ENCODE assay signal across 25 mouse cellular contexts in genomic region chr1:155623192-155623591, GRCm38 (mm10).
"Had no signal": no experiment of that assay in that cellular context is flagged by ENCODE, and none has a peak within 500 bp of the region (broad histone marks: within the 10 kb centered on the region; RNA-seq: fewer than 3 reads in every experiment).

No protein-coding gene starts in this region.

- H3K4me2 ChIP-seq: heart, embryonic 12.5 days; hindbrain, embryonic 12.5 days; hindbrain, embryonic 14.5 days; intestine, embryonic 15.5 days; limb, embryonic 12.5 days; liver, embryonic 11.5 days; liver, embryonic 13.5 days; liver, embryonic 15.5 days had no signal

- H3K4me1 ChIP-seq: hindbrain, embryonic 10.5 days; hindbrain, embryonic 12.5 days; intestine, embryonic 15.5 days; limb, embryonic 10.5 days; limb, embryonic 12.5 days; liver, embryonic 13.5 days; liver, embryonic 15.5 days had no signal

- H3K27me3 ChIP-seq: heart, embryonic 12.5 days; hindbrain, embryonic 12.5 days; intestine, embryonic 15.5 days; limb, embryonic 12.5 days; liver, embryonic 13.5 days; liver, embryonic 15.5 days had no signal

- H3K9ac ChIP-seq: heart, embryonic 12.5 days; hindbrain, embryonic 12.5 days; hindbrain, embryonic 14.5 days; intestine, embryonic 15.5 days; limb, embryonic 12.5 days; liver, embryonic 13.5 days; liver, embryonic 15.5 days; liver, postnatal 0 days had no signal

- ATAC-seq: forebrain, embryonic 16.5 days; hindbrain, embryonic 16.5 days; inflammation-experienced regulatory T-cells, adult 6 months; intestine, embryonic 15.5 days; intestine, postnatal 0 days; liver, postnatal 0 days had no signal

- H3K9me3 ChIP-seq: heart, embryonic 10.5 days; heart, embryonic 12.5 days; hindbrain, embryonic 10.5 days; hindbrain, embryonic 12.5 days; intestine, embryonic 15.5 days; limb, embryonic 10.5 days; limb, embryonic 12.5 days; liver, embryonic 13.5 days; liver, embryonic 15.5 days had no signal

- H3K4me3 ChIP-seq: gastrocnemius, adult 2 months; heart, embryonic 10.5 days; heart, embryonic 12.5 days; hindbrain, embryonic 10.5 days; hindbrain, embryonic 12.5 days; intestine, embryonic 15.5 days; layer of hippocampus, adult 2 months; left cerebral cortex, adult 2 months; limb, embryonic 10.5 days; limb, embryonic 12.5 days; liver, embryonic 13.5 days; liver, embryonic 15.5 days had no signal

- DNase-seq: gastrocnemius, adult 2 months; gastrocnemius, postnatal 10 days; gastrocnemius, postnatal 25 days; heart, adult 18-20 months; heart, postnatal 10 days; heart, postnatal 4 days; liver; liver, embryonic 13.5 days; liver, postnatal 0 days had no signal

- H3K27ac ChIP-seq: gastrocnemius, adult 2 months; heart, embryonic 10.5 days; hindbrain, embryonic 10.5 days; hindbrain, embryonic 12.5 days; hindbrain, embryonic 14.5 days; intestine, embryonic 15.5 days; layer of hippocampus, adult 2 months; left cerebral cortex, adult 2 months; limb, embryonic 10.5 days; limb, embryonic 12.5 days; liver, embryonic 13.5 days; liver, embryonic 15.5 days had no signal

- H3K36me3 ChIP-seq: intestine, embryonic 15.5 days had no signal
